Mouse (Mus musculus): Measurements from ENCODE around the gene Scd3.

DNA sequence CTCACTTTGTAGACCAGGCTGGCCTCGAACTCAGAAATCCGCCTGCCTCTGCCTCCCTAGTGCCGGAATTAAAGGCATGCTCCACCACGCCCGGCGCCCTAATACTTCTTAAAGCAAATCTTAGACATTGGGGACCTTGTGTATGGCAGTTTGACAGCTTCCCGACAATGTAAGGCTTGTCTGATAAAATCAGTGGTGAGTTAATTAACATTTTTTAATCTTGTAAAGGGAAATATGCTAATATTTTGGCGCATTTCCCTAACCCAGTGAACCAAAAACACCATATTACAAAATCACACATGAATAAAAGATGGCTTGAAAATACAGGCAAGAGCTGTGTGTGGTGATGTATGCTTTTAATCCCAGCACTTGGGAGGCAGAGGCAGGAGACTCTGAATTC is 82.5 kb downstream of the Scd3 start:
- TF ChIP-seq CTCF (IDR thresholded peaks at IDR 0.05; ENCODE audit: control insufficient read depth, insufficient read depth, insufficient read length): no peak
- TF ChIP-seq MYOG (IDR thresholded peaks at IDR 0.05; ENCODE audit: control insufficient read depth, extremely low read depth, insufficient read length): no peak
- TF ChIP-seq USF1 (IDR thresholded peaks at IDR 0.05; ENCODE audit: low read depth): no peak
- no peak for TF ChIP-seq FOSL1 (IDR thresholded peaks at IDR 0.05; ENCODE audit: insufficient read depth, low read length, poor library complexity, severe bottlenecking)
- TF ChIP-seq CEBPB (IDR thresholded peaks at IDR 0.05; ENCODE audit: low read depth): no peak

Data from C2C12 (cell line).